ENCODE assay signal across 25 mouse cellular contexts in the genomic region with DNA sequence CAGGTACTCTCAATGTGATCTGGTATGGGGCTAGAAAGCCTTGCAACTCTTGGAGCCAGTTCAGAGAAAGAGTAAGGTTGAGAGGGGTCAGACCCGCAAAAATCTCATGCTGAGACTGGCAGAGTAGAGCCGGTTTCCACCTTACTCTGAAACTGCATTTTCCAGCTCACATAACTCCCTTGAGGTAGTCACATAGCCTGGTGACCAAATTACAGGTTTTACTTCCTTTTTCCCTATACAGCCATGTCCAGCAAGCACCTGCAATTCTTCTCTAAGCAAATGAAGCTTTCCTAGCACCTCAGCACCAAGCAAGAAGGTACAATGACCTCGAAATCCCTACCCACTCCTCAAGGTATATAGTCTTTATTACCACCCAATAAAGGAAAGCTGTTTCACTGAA.
"Had no signal": no experiment of that assay in that cellular context is flagged by ENCODE, and none has a peak within 500 bp of the region (broad histone marks: within the 10 kb centered on the region; RNA-seq: fewer than 3 reads in every experiment).

No protein-coding gene starts in this region.

- DNase-seq: cerebellum, adult 9-10 months; cerebellum, adult 9-11 months; cerebellum, postnatal 10 days; cerebellum, postnatal 14 days; cerebellum, postnatal 25 days; cerebellum, postnatal 36 days; embryo, embryonic 11 days; forebrain, postnatal 0 days; gastrocnemius, adult 2 months; gastrocnemius, postnatal 10 days; gastrocnemius, postnatal 14 days; gastrocnemius, postnatal 25 days; gastrocnemius, postnatal 36 days; heart, adult 11 months; heart, adult 18-20 months; heart, adult 2 months had no signal

- H3K4me2 ChIP-seq: embryonic facial prominence, embryonic 12.5 days; embryonic facial prominence, embryonic 13.5 days; embryonic facial prominence, embryonic 15.5 days; forebrain, embryonic 12.5 days; forebrain, embryonic 13.5 days; forebrain, embryonic 15.5 days had no signal

- H3K27ac ChIP-seq: embryonic facial prominence, embryonic 10.5 days; embryonic facial prominence, embryonic 12.5 days; embryonic facial prominence, embryonic 13.5 days; embryonic facial prominence, embryonic 15.5 days; forebrain, embryonic 10.5 days; forebrain, embryonic 12.5 days; forebrain, embryonic 13.5 days; forebrain, embryonic 15.5 days; gastrocnemius, adult 2 months; heart, adult 2 months had no signal

- H3K27me3 ChIP-seq: embryonic facial prominence, embryonic 12.5 days; embryonic facial prominence, embryonic 13.5 days; embryonic facial prominence, embryonic 15.5 days; forebrain, embryonic 12.5 days; forebrain, embryonic 13.5 days; forebrain, embryonic 15.5 days had no signal

- H3K4me3 ChIP-seq: embryonic facial prominence, embryonic 10.5 days; embryonic facial prominence, embryonic 12.5 days; embryonic facial prominence, embryonic 13.5 days; embryonic facial prominence, embryonic 15.5 days; erythroblast, embryonic 14.5 days; forebrain, embryonic 10.5 days; forebrain, embryonic 12.5 days; forebrain, embryonic 13.5 days; forebrain, embryonic 15.5 days; gastrocnemius, adult 2 months; heart, adult 2 months had no signal

- H3K9me3 ChIP-seq: embryonic facial prominence, embryonic 10.5 days; embryonic facial prominence, embryonic 12.5 days; embryonic facial prominence, embryonic 13.5 days; embryonic facial prominence, embryonic 15.5 days; forebrain, embryonic 10.5 days; forebrain, embryonic 12.5 days; forebrain, embryonic 13.5 days; forebrain, embryonic 15.5 days had no signal

- H3K4me1 ChIP-seq: embryonic facial prominence, embryonic 10.5 days; embryonic facial prominence, embryonic 12.5 days; embryonic facial prominence, embryonic 13.5 days; embryonic facial prominence, embryonic 15.5 days; forebrain, embryonic 10.5 days; forebrain, embryonic 12.5 days; forebrain, embryonic 13.5 days; forebrain, embryonic 15.5 days had no signal

- H3K36me3 ChIP-seq: embryonic facial prominence, embryonic 10.5 days; embryonic facial prominence, embryonic 12.5 days; embryonic facial prominence, embryonic 13.5 days; embryonic facial prominence, embryonic 15.5 days; forebrain, embryonic 10.5 days; forebrain, embryonic 12.5 days; forebrain, embryonic 15.5 days had no signal

- H3K9ac ChIP-seq: embryonic facial prominence, embryonic 12.5 days; embryonic facial prominence, embryonic 13.5 days; embryonic facial prominence, embryonic 15.5 days; forebrain, embryonic 12.5 days; forebrain, embryonic 13.5 days; forebrain, embryonic 15.5 days; forebrain, postnatal 0 days had no signal
